Mouse (Mus musculus) spleen, adult 2 months (tissue): ENCODE results near the gene Grm4.

Experiments
- CTCF ChIP-seq: fragments of 200-500 bp; IDR thresholded peaks from 2 replicates; pipeline ENCODE4 v1.5.1; 2011; ENCODE audit warnings: mild to moderate bottlenecking, inconsistent platforms; ENCODE audit not compliant: insufficient read depth, insufficient read length, insufficient replicate concordance; ENCODE audit errors: extremely low read depth
- POLR2A ChIP-seq: fragments of 200-500 bp; IDR thresholded peaks from 2 replicates; pipeline ENCODE4 v1.6.1; 2011; ENCODE audit warnings: low read depth, low read length, inconsistent platforms

- no peak for TF ChIP-seq POLR2A
- no peak for TF ChIP-seq CTCF
These were observed 20.4 kb downstream of the Grm4 start for GRCm38 (mm10) chr17:27500811-27501210.
